Mouse (Mus musculus) embryonic facial prominence, embryonic 13.5 days (tissue): ENCODE measurements around the gene Cebpb. TPM values are rescaled to one million over a fixed set of nuclear protein-coding genes. Genes with fewer than 3 reads are reported as not detected.

ENCODE experiments used
- ATAC-seq: fragments of 200-750 bp; cut with Nextera tagmentation; 2 replicates; pipeline ENCODE4 v1.8.0; 2017; ENCODE audit warnings: low read depth; ENCODE audit not compliant: insufficient number of reproducible peaks, insufficient read depth, low FRiP score, low TSS enrichment
- H3K27ac ChIP-seq: fragments of 300-500 bp; sonication (generic); 2 replicates; pipeline ENCODE4 v1.5.1; 2015; ENCODE audit warnings: moderate library complexity, mild to moderate bottlenecking, inconsistent platforms
- H3K27me3 ChIP-seq: fragments of 300-500 bp; sonication (generic); 2 replicates; pipeline ENCODE4 v1.6.1; 2015; ENCODE audit warnings: mild to moderate bottlenecking, inconsistent platforms
- H3K36me3 ChIP-seq: fragments of 300-500 bp; sonication (generic); 2 replicates; pipeline ENCODE4 v1.6.1; 2015; ENCODE audit warnings: mild to moderate bottlenecking, inconsistent platforms
- H3K4me1 ChIP-seq: fragments of 300-500 bp; sonication (generic); 2 replicates; pipeline ENCODE4 v1.6.1; 2015; ENCODE audit warnings: inconsistent platforms
- H3K4me2 ChIP-seq: fragments of 300-500 bp; sonication (generic); 2 replicates; pipeline ENCODE4 v1.6.1; 2015; ENCODE audit warnings: moderate library complexity, mild to moderate bottlenecking, inconsistent platforms
- H3K4me3 ChIP-seq: fragments of 300-500 bp; sonication (generic); 2 replicates; pipeline ENCODE4 v1.5.1; 2015; ENCODE audit warnings: mild to moderate bottlenecking, inconsistent platforms
- H3K9ac ChIP-seq: fragments of 300-500 bp; sonication (generic); 2 replicates; pipeline ENCODE4 v1.6.1; 2015; ENCODE audit warnings: mild to moderate bottlenecking, inconsistent platforms
- H3K9me3 ChIP-seq: fragments of 300-500 bp; sonication (generic); 2 replicates; pipeline ENCODE4 v1.6.1; 2016; ENCODE audit warnings: inconsistent platforms
- WGBS: fragments of 180-500 bp; shearing (Covaris S2); methylation state at CpG from one replicate; pipeline ENCODE4 v1.1.7; 2015; ENCODE audit warnings: mixed read lengths; 5-methylcytosine and 5-hydroxymethylcytosine counted together
- polyA plus RNA-seq: library from polyadenylated mRNA; unstranded; fragments of >200 nt; fragmentation: Nextera tagmentation; extraction: Ambion mirVana; gene quantifications from 2 replicates; pipeline ENCODE4 v1.2.1, GENCODE M21; 2015

The Cebpb gene
- polyA plus RNA-seq, 1 experiment from 2014 or later = 2.3 TPM

GRCm38 (mm10) chr2:167669398-167669797 is 19.3 kb upstream of the Cebpb start:
- no peak overlapping the region for H3K4me3 ChIP-seq
- H3K4me1 ChIP-seq = no peaks in the 10 kb centered on the region
- H3K27me3 ChIP-seq = no peaks in the 10 kb centered on the region
- H3K9me3 ChIP-seq = no peaks in the 10 kb centered on the region
- no peak overlapping the region for H3K27ac ChIP-seq
- ATAC-seq = no peak
- H3K9ac ChIP-seq = no peak overlapping the region
- no peak overlapping the region for H3K4me2 ChIP-seq
- H3K36me3 ChIP-seq = no peaks in the 10 kb centered on the region
- 73% methylated on average over 4 of the region's 4 CpGs for WGBS

GRCm38 (mm10) chr2:167671101-167671633 is 17.5 kb upstream of the Cebpb start:
- ATAC-seq = no peak
- H3K9me3 ChIP-seq = no peaks in the 10 kb centered on the region
- H3K36me3 ChIP-seq = no peaks in the 10 kb centered on the region
- H3K9ac ChIP-seq = no peak overlapping the region
- 79% methylated on average over 5 of the region's 5 CpGs for WGBS
- H3K4me2 ChIP-seq = no peak overlapping the region
- no peaks in the 10 kb centered on the region for H3K27me3 ChIP-seq
- no peak overlapping the region for H3K27ac ChIP-seq
- H3K4me3 ChIP-seq = no peak overlapping the region
- no peaks in the 10 kb centered on the region for H3K4me1 ChIP-seq

DNA sequence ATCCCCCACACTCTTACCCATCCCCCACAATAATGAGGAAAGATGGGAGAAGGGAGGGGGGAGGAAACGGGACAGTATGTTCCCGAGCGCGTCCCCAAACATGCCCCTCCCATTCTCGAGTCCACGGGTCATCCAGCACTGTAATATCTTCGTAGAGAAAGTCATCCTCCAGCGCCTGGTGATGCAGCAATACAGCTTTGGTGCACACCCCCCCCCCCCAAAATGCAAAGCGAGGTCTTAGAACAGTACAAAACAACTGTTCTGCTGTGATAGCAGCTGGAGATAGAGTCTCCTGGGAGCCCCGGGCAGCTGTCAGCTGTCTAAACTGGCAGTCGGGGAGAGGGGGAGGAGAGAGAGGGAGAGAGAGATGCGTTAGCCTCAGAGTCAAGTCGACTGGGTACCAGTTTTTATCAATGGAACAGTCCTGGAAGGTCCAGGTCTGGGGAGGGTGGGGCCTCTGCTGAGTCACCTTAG is 16.5 kb upstream of the Cebpb start:
- no peak for ATAC-seq
- Histone ChIP-seq H3K9me3 (no peaks in the 10 kb centered on the region), H3K9ac (no peak overlapping the region), H3K4me1 (no peaks in the 10 kb centered on the region), H3K27ac (no peak overlapping the region), H3K4me3 (no peak overlapping the region), H3K36me3 (no peaks in the 10 kb centered on the region), H3K4me2 (no peak overlapping the region), H3K27me3 (no peaks in the 10 kb centered on the region)
- 38% methylated on average over 13 of the region's 13 CpGs for WGBS

DNA sequence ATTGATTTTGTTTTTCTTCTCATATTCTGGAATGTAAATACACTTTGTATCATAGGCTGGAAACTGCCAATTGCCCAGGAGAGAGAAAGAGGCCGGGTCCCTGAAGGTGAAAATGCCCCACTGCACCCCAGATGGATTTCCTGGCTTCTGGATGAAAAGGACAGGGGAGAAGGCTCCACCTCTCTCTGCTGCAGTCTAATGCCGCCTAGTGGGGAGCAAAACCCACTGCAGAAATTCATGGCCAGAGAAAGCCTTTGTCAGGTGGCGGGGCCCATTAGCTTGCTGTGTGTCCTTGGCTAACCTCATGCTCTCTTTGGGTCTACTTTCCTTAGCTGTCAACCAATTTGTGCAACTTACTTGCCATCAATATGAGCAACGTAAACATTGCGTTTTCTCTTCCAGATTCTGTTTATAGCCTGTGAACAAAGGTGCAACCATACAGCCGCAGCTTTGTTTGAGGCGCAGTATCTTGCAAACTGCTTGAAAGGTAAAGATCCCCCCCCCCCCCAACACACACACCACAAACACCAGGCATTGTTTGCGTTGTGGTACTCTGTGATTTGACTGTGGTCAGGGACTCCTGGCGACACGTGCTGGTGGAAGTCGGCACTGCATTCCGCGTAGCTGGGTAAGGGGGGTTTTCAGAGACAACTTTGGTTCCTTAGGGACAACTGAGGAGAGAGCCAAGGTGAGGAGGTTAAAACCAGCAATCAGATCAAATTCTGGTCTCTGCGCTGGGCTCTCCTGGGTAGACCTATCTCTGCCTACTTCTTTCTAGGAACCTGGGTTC is 13.4 kb upstream of the Cebpb start:
- whole genome bisulfite sequencing = 34% methylated on average over 14 of the region's 14 CpGs
- ATAC-seq = no peak
- no peaks in the 10 kb centered on the region for H3K36me3 ChIP-seq

DNA sequence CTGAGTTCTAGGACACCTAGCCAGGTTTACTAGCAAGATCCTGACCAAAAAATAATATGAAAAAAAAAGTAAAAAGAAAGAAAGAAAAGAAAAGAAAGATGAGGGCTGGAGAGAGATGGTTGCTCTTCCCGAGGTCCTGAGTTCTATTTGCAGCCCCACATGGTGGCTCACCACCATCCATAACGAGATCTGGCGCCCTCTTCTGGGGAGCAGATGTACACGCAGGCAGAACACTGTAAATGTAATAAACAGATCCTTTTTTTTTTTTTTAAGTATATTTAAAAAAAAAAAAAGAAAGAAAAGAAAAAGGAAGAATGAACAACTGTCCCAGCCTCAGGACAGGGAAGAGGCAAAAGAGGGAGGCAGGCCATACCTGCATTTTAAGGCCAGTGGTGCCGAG is 10.1 kb upstream of the Cebpb start:
- Histone ChIP-seq H3K4me3 (no peak overlapping the region), H3K27ac (no peak overlapping the region), H3K36me3 (no peaks in the 10 kb centered on the region), H3K27me3 (no peaks in the 10 kb centered on the region), H3K9ac (no peak overlapping the region), H3K9me3 (no peaks in the 10 kb centered on the region), H3K4me2 (no peak overlapping the region), H3K4me1 (no peaks in the 10 kb centered on the region)
- WGBS = 47% methylated on average over 5 of the region's 5 CpGs
- no peak for ATAC-seq

More for the DNA sequence above, 13.4 kb upstream of the Cebpb start:
- H3K9me3 ChIP-seq = no peaks in the 10 kb centered on the region
- H3K4me2 ChIP-seq = no peak overlapping the region
- H3K9ac ChIP-seq = no peak overlapping the region
- no peak overlapping the region for H3K27ac ChIP-seq
- H3K4me1 ChIP-seq = no peaks in the 10 kb centered on the region
- H3K4me3 ChIP-seq = no peak overlapping the region
- H3K27me3 ChIP-seq = no peaks in the 10 kb centered on the region

- Histone ChIP-seq H3K36me3 (no peaks in the 10 kb centered on the region), H3K4me2 (no peak overlapping the region), H3K9ac (no peak overlapping the region), H3K4me1 (no peaks in the 10 kb centered on the region), H3K4me3 (no peak overlapping the region), H3K9me3 (no peaks in the 10 kb centered on the region), H3K27me3 (no peaks in the 10 kb centered on the region), H3K27ac (no peak overlapping the region)
- ATAC-seq = peak; percentile 75
- 1% methylated on average over 13 of the region's 13 CpGs for WGBS
Observed at GRCm38 (mm10) chr2:167679902-167680430, 8.7 kb upstream of the Cebpb start.

- no peaks in the 10 kb centered on the region for H3K4me1 ChIP-seq
- H3K4me3 ChIP-seq = no peak overlapping the region
- no peak overlapping the region for H3K9ac ChIP-seq
- no peak overlapping the region for H3K4me2 ChIP-seq
- no peak for ATAC-seq
- H3K36me3 ChIP-seq = no peaks in the 10 kb centered on the region
- H3K27me3 ChIP-seq = no peaks in the 10 kb centered on the region
- no peaks in the 10 kb centered on the region for H3K9me3 ChIP-seq
- H3K27ac ChIP-seq = no peak overlapping the region
- 40% methylated on average over 5 of the region's 5 CpGs for WGBS
Observed at GRCm38 (mm10) chr2:167680657-167681056, 8.1 kb upstream of the Cebpb start.

GRCm38 (mm10) chr2:167683721-167684120 is 5.0 kb upstream of the Cebpb start:
- no peak for ATAC-seq
- 77% methylated on average over 3 of the region's 3 CpGs for WGBS
- Histone ChIP-seq H3K9ac (no peak overlapping the region), H3K9me3 (no peaks in the 10 kb centered on the region), H3K4me2 (no peak overlapping the region), H3K4me1 (peaks cover 7% of the 10 kb centered on the region; the same call in 1 of the 2 replicates), H3K4me3 (no peak overlapping the region), H3K36me3 (no peaks in the 10 kb centered on the region), H3K27ac (no peak overlapping the region), H3K27me3 (peaks cover 21% of the 10 kb centered on the region)

DNA sequence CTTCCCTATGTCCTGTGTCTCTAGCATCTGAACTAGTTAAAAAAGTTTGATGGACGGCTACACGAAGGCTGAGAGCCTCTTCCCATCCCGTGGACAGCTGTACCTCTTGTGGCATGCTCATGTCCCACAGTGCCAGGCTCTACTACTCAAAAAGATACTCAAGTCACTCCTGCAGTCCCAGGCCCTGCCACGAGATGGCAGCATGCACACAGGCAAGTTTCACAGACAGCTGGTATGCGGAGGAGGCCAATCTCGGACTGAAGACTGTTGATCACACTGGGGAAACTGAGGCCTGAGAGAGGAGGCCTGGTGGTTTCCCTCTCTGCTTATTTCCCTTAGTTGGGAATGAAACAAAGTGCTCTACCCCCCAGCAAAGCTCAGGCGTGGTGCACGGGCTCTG is 3.6 kb upstream of the Cebpb start:
- WGBS = 8% methylated on average over 8 of the region's 8 CpGs
- no peaks in the 10 kb centered on the region for H3K36me3 ChIP-seq
- no peak overlapping the region for H3K4me3 ChIP-seq
- no peaks in the 10 kb centered on the region for H3K9me3 ChIP-seq
- H3K4me1 ChIP-seq = peaks cover 17% of the 10 kb centered on the region; the same call in 1 of the 2 replicates
- no peak overlapping the region for H3K9ac ChIP-seq
- no peak for ATAC-seq
- no peak overlapping the region for H3K4me2 ChIP-seq
- H3K27me3 ChIP-seq = peaks cover 32% of the 10 kb centered on the region
- H3K27ac ChIP-seq = no peak overlapping the region

DNA sequence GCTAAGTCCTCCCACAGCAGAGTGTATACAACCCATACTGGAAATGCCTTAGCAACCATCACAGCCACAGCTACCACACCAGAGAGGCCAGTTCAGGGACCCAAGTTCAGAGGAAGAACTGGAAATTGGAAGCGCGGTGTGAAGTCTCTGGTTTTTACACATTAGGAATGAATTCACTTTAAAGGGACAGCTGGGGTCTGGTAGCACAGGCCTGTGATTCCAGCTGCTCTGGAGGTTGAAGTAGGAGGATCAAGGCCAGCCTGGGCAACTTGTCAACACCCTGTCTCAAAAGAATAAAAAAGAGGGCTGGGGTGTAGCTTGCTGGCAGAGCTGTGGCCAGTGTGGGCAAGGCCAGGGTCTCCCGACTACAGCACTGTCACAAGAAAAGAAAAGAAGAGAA is 2.9 kb upstream of the Cebpb start:
- Histone ChIP-seq H3K4me3 (no peak overlapping the region), H3K4me1 (peaks cover 22% of the 10 kb centered on the region; the same call in 1 of the 2 replicates), H3K4me2 (no peak overlapping the region), H3K9ac (no peak overlapping the region), H3K36me3 (no peaks in the 10 kb centered on the region), H3K27ac (no peak overlapping the region), H3K9me3 (no peaks in the 10 kb centered on the region), H3K27me3 (peaks cover 38% of the 10 kb centered on the region)
- 77% methylated on average over 3 of the region's 3 CpGs for WGBS
- ATAC-seq = no peak

DNA sequence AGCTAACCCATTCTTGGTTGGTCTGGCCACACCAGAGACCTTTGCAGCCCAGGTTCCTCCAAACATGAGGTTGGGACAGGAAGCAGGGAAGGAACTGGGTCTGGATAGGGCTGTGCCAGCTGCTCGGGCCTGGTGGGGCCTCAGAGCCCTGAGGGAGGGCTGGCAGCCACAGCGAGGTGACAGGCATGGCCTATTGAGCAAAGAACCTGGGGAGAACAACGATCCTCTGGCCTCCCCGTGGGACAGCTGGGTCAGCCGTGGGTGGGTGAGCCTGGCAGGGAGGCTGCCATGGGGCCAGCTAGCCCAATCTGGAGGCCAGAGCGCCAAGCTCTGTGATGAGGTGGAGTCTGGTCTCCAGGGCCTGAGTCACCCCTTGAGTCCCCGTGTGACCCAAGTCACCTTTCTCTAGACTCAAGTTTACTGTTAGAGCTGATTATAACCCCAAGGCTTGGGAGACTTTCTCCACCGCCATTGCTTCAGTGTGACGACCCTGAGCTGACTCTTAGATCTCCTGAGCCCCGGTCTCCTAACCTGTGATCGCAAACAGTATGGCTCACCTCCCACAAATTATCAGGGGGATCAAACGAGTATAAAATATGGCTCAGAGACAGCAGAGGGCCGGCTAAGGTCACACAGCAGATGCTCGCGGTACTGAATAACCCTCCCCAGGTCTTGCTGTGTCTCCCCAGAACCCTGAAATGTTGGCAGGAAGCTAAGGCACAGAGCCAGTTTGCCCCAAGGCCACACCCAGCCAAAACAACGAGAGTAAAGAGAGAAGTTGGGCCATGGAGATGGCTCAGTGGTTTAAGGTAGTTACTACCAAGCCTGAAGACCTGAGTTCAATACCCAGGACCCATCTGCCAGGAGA is 2.1 kb upstream of the Cebpb start:
- peaks cover 46% of the 10 kb centered on the region for H3K27me3 ChIP-seq
- no peaks in the 10 kb centered on the region for H3K36me3 ChIP-seq
- no peak overlapping the region for H3K4me3 ChIP-seq
- H3K4me1 ChIP-seq = peaks cover 29% of the 10 kb centered on the region; the same call in 1 of the 2 replicates
- H3K4me2 ChIP-seq = no peak overlapping the region
- no peaks in the 10 kb centered on the region for H3K9me3 ChIP-seq
- no peak overlapping the region for H3K9ac ChIP-seq
- ATAC-seq = no peak
- H3K27ac ChIP-seq = no peak overlapping the region
- WGBS = 73% methylated on average over 16 of the region's 16 CpGs
